Mouse (Mus musculus) myocyte (in vitro differentiated cells): ENCODE data around the gene Fam117a.

Source experiments
- CEBPB ChIP-seq: IDR thresholded peaks from 2 replicates; pipeline ENCODE4 v1.6.1; 2011; ENCODE audit warnings: mild to moderate bottlenecking, moderate library complexity; ENCODE audit not compliant: poor library complexity, insufficient read depth, severe bottlenecking
- MAX ChIP-seq: IDR thresholded peaks from one replicate; pipeline ENCODE4 v1.6.1; 2011; ENCODE audit warnings: low read depth, mild to moderate bottlenecking, control low read depth
- POLR2A ChIP-seq: IDR thresholded peaks from one replicate; pipeline ENCODE4 v1.6.1; 2011; ENCODE audit warnings: low read depth, mild to moderate bottlenecking, control low read depth, moderate library complexity; ENCODE audit not compliant: insufficient read length
- POLR2AphosphoS2 ChIP-seq: IDR thresholded peaks from one replicate; pipeline ENCODE4 v1.6.1; 2011; ENCODE audit warnings: low read depth, control low read depth; ENCODE audit not compliant: insufficient read length
- REST ChIP-seq: IDR thresholded peaks from one replicate; pipeline ENCODE4 v1.6.1; 2011; ENCODE audit warnings: mild to moderate bottlenecking, control low read depth, moderate library complexity; ENCODE audit not compliant: insufficient read depth, insufficient read length
- SRF ChIP-seq: IDR thresholded peaks from one replicate; pipeline ENCODE4 v1.6.1; 2011; ENCODE audit warnings: low read depth; ENCODE audit not compliant: control insufficient read depth, insufficient read length
- TCF12 ChIP-seq: IDR thresholded peaks from one replicate; pipeline ENCODE4 v1.6.1; 2011; ENCODE audit warnings: mild to moderate bottlenecking, control low read depth; ENCODE audit not compliant: poor library complexity, insufficient read depth, severe bottlenecking
- USF1 ChIP-seq: IDR thresholded peaks from one replicate; pipeline ENCODE4 v1.6.1; 2011; ENCODE audit warnings: low read depth, mild to moderate bottlenecking, control low read depth, moderate library complexity

GRCm38 (mm10) chr11:95405771-95406170 lies 69.0 kb downstream of the Fam117a start:
- TF ChIP-seq POLR2A (no peak), USF1 (no peak), TCF12 (no peak), MAX (no peak), SRF (no peak), REST (no peak), POLR2AphosphoS2 (no peak), CEBPB (no peak)
